Mouse (Mus musculus): ENCODE results near the gene Negr1.

Gene Negr1

GRCm38 (mm10) chr3:156912816-156913215 is 351.2 kb downstream of the Negr1 start:
- DNase-seq, result no peak

GRCm38 (mm10) chr3:156921369-156921768 is 359.8 kb downstream of the Negr1 start:
- DNase-seq, result no peak

- DNase-seq, result no peak
These were observed 361.6 kb downstream of the Negr1 start for GRCm38 (mm10) chr3:156923159-156923558.

GRCm38 (mm10) chr3:156925102-156925501 is 363.5 kb downstream of the Negr1 start:
- no peak for DNase-seq

GRCm38 (mm10) chr3:156928396-156929061 is 366.9 kb downstream of the Negr1 start:
- peak; percentile 95 for DNase-seq

GRCm38 (mm10) chr3:156929062-156929397 is 367.4 kb downstream of the Negr1 start:
- DNase-seq, result peak; percentile 61

- DNase-seq, result peak; percentile 79
These were observed 368.3 kb downstream of the Negr1 start for GRCm38 (mm10) chr3:156929677-156930440.

GRCm38 (mm10) chr3:156931011-156931410 is 369.4 kb downstream of the Negr1 start:
- no peak for DNase-seq

- DNase-seq, result no peak
These were observed 369.9 kb downstream of the Negr1 start for GRCm38 (mm10) chr3:156931540-156931939.

GRCm38 (mm10) chr3:156934778-156935290 is 373.2 kb downstream of the Negr1 start:
- peak; percentile 91 for DNase-seq

GRCm38 (mm10) chr3:156947404-156947803 is 385.8 kb downstream of the Negr1 start:
- no peak for DNase-seq

- no peak for DNase-seq
These were observed 391.4 kb downstream of the Negr1 start for GRCm38 (mm10) chr3:156952970-156953369.

GRCm38 (mm10) chr3:156955094-156955493 is 393.5 kb downstream of the Negr1 start:
- no peak for DNase-seq

GRCm38 (mm10) chr3:156958640-156959039 is 397.0 kb downstream of the Negr1 start:
- DNase-seq, result no peak

- DNase-seq, result no peak
These were observed 407.2 kb downstream of the Negr1 start for GRCm38 (mm10) chr3:156968764-156969163.

GRCm38 (mm10) chr3:156971104-156971503 is 409.5 kb downstream of the Negr1 start:
- DNase-seq, result no peak

- DNase-seq, result no peak
These were observed 415.2 kb downstream of the Negr1 start for GRCm38 (mm10) chr3:156976816-156977215.

- DNase-seq, result no peak
These were observed 418.6 kb downstream of the Negr1 start for GRCm38 (mm10) chr3:156980042-156980716.

GRCm38 (mm10) chr3:156982102-156982501 is 420.5 kb downstream of the Negr1 start:
- peak; percentile 53 for DNase-seq

- DNase-seq, result peak; percentile 83
These were observed 425.5 kb downstream of the Negr1 start for GRCm38 (mm10) chr3:156987113-156987512.

GRCm38 (mm10) chr3:156992171-156992570 is 430.6 kb downstream of the Negr1 start:
- no peak for DNase-seq

GRCm38 (mm10) chr3:156992811-156993210 is 431.2 kb downstream of the Negr1 start:
- DNase-seq, result no peak

GRCm38 (mm10) chr3:156999177-156999808 is 437.7 kb downstream of the Negr1 start:
- no peak for DNase-seq

Data from cerebellum, adult 9-10 months (tissue).